Mouse (Mus musculus) MEL (cell line): ENCODE results near the gene Ptrh2. TPM values are rescaled to one million over a fixed set of nuclear protein-coding genes. Genes with fewer than 3 reads are reported as not detected.
A peak's percentile ranks its signal among the peaks of the same experiment; 100 is the strongest.

Source experiments
- DNase-seq: peaks from one replicate; pipeline ENCODE4 v3.0.0; 2011; ENCODE audit warnings: low read depth, low spot score
- H3K27ac ChIP-seq: 2 replicates; pipeline ENCODE4 v1.5.1; 2012; ENCODE audit warnings: low read depth, mild to moderate bottlenecking, control low read depth, low read length, moderate library complexity; ENCODE audit not compliant: control insufficient read depth
- H3K27me3 ChIP-seq, 2 experiments: fragments of 150-350 bp in 1 of 2; sonication (generic) in 1 of 2; 2 replicates each; pipeline ENCODE4 v1.6.1; 2012; ENCODE audit warnings: low read length in 2 of 2, mild to moderate bottlenecking in 2 of 2, improper control_type of control experiment in 1 of 2, moderate library complexity in 1 of 2; ENCODE audit not compliant: insufficient read depth in 2 of 2, control insufficient read depth in 1 of 2
- H3K36me3 ChIP-seq, 2 experiments: 2 replicates each; pipeline ENCODE4 v1.6.1; 2012 to 2014; ENCODE audit warnings: low read length in 2 of 2, improper control_type of control experiment in 1 of 2, inconsistent platforms in 1 of 2, mild to moderate bottlenecking in 1 of 2; ENCODE audit not compliant: insufficient read depth in 2 of 2, control insufficient read depth in 1 of 2
- H3K4me1 ChIP-seq, 2 experiments: fragments of 150-350 bp in 1 of 2; sonication (generic) in 1 of 2; 2 replicates each; pipeline ENCODE4 v1.6.1; 2012; ENCODE audit warnings: low read length in 2 of 2, improper control_type of control experiment in 1 of 2, mild to moderate bottlenecking in 1 of 2; ENCODE audit not compliant: insufficient read depth in 2 of 2, control insufficient read depth in 1 of 2
- H3K4me3 ChIP-seq, 2 experiments: fragments of 150-350 bp in 1 of 2; sonication (generic) in 1 of 2; 2 replicates each; pipeline ENCODE4 v1.5.1; 2012; ENCODE audit warnings: low read depth in 2 of 2, low read length in 2 of 2, mild to moderate bottlenecking in 2 of 2, moderate library complexity in 2 of 2, control low read depth in 1 of 2, improper control_type of control experiment in 1 of 2; ENCODE audit not compliant: control insufficient read depth in 1 of 2, insufficient read depth in 1 of 2
- H3K79me2 ChIP-seq: 2 replicates; pipeline ENCODE4 v1.6.1; 2012; ENCODE audit warnings: mild to moderate bottlenecking, low read length, moderate library complexity; ENCODE audit not compliant: control insufficient read depth, poor library complexity, insufficient read depth
- H3K9ac ChIP-seq: 2 replicates; pipeline ENCODE4 v1.6.1; 2012; ENCODE audit warnings: low read depth, mild to moderate bottlenecking, control low read depth, low read length, moderate library complexity; ENCODE audit not compliant: control insufficient read depth, poor library complexity, severe bottlenecking
- H3K9me3 ChIP-seq: fragments of 150-350 bp; sonication (generic); replicated peaks from 2 replicates; pipeline ENCODE4 v1.6.1; 2012; ENCODE audit warnings: mild to moderate bottlenecking, low read length, improper control_type of control experiment, moderate library complexity; ENCODE audit not compliant: insufficient read depth
- BHLHE40 ChIP-seq: IDR thresholded peaks from 2 replicates; pipeline ENCODE4 v1.6.1; 2012; ENCODE audit warnings: low read depth, mild to moderate bottlenecking, inconsistent platforms, low read length, improper control_type of control experiment, borderline replicate concordance
- CHD2 ChIP-seq: IDR thresholded peaks from 2 replicates; pipeline ENCODE4 v1.6.1; 2011; ENCODE audit warnings: low read length, improper control_type of control experiment
- CTCF ChIP-seq, 3 experiments: IDR thresholded peaks in 2 of 3; conservative IDR thresholded peaks in 1 of 3; 2 replicates each; pipeline ENCODE4 v1.5.1; 2011 to 2012; ENCODE audit warnings: low read length in 3 of 3, low read depth in 2 of 3, mild to moderate bottlenecking in 2 of 3, improper control_type of control experiment in 1 of 3, inconsistent platforms in 1 of 3, mixed read lengths in 1 of 3, moderate library complexity in 1 of 3; ENCODE audit not compliant: control insufficient read depth in 1 of 3, insufficient read depth in 1 of 3, poor library complexity in 1 of 3, severe bottlenecking in 1 of 3
- E2F4 ChIP-seq: IDR thresholded peaks from 2 replicates; pipeline ENCODE4 v1.6.1; 2011; ENCODE audit warnings: low read depth, low read length, improper control_type of control experiment, borderline replicate concordance
- ELF1 ChIP-seq: IDR thresholded peaks from 2 replicates; pipeline ENCODE4 v1.6.1; 2014; ENCODE audit warnings: low read depth, mild to moderate bottlenecking, inconsistent platforms, low read length, improper control_type of control experiment, moderate library complexity
- EP300 ChIP-seq, 2 experiments: IDR thresholded peaks; 2 replicates each; pipeline ENCODE4 v1.6.1; 2011; ENCODE audit warnings: improper control_type of control experiment in 2 of 2, low read length in 2 of 2, low read depth in 1 of 2, mild to moderate bottlenecking in 1 of 2
- ETS1 ChIP-seq: IDR thresholded peaks from 2 replicates; pipeline ENCODE4 v1.6.1; 2012; ENCODE audit warnings: low read depth, mild to moderate bottlenecking, inconsistent platforms, low read length, improper control_type of control experiment, moderate library complexity
- GABPA ChIP-seq: IDR thresholded peaks from 2 replicates; pipeline ENCODE4 v1.6.1; 2012; ENCODE audit warnings: low read depth, mild to moderate bottlenecking, inconsistent platforms, low read length, improper control_type of control experiment, moderate library complexity
- GATA1 ChIP-seq: IDR thresholded peaks from 2 replicates; pipeline ENCODE4 v1.6.1; 2011; ENCODE audit warnings: low read depth, low read length, improper control_type of control experiment
- HCFC1 ChIP-seq: IDR thresholded peaks from 2 replicates; pipeline ENCODE4 v1.6.1; 2012; ENCODE audit warnings: low read depth, mild to moderate bottlenecking, inconsistent platforms, low read length, improper control_type of control experiment, moderate library complexity
- JUND ChIP-seq: IDR thresholded peaks from 2 replicates; pipeline ENCODE4 v1.6.1; 2011; ENCODE audit warnings: low read depth, mild to moderate bottlenecking, improper control_type of control experiment, low read length
- KAT2A ChIP-seq: conservative IDR thresholded peaks from 2 replicates; pipeline ENCODE4 v1.6.1; 2012; ENCODE audit warnings: low read depth, low read length, improper control_type of control experiment, inconsistent platforms
- MAFK ChIP-seq: IDR thresholded peaks from 2 replicates; pipeline ENCODE4 v1.6.1; 2011; ENCODE audit warnings: low read depth, mild to moderate bottlenecking, low read length, improper control_type of control experiment, borderline replicate concordance
- MAX ChIP-seq: IDR thresholded peaks from 2 replicates; pipeline ENCODE4 v1.6.1; 2011; ENCODE audit warnings: low read length, improper control_type of control experiment
- MAZ ChIP-seq: IDR thresholded peaks from 2 replicates; pipeline ENCODE4 v1.6.1; 2012; ENCODE audit warnings: low read depth, mild to moderate bottlenecking, inconsistent platforms, low read length, improper control_type of control experiment
- MEF2A ChIP-seq: IDR thresholded peaks from 2 replicates; pipeline ENCODE4 v1.6.1; 2014; ENCODE audit warnings: low read depth, mild to moderate bottlenecking, inconsistent platforms, low read length, improper control_type of control experiment; ENCODE audit not compliant: poor library complexity, insufficient replicate concordance, severe bottlenecking; ENCODE audit errors: extremely low read depth
- MXI1 ChIP-seq: IDR thresholded peaks from 2 replicates; pipeline ENCODE4 v1.6.1; 2011; ENCODE audit warnings: mild to moderate bottlenecking, low read depth, low read length, improper control_type of control experiment
- MYB ChIP-seq: IDR thresholded peaks from 2 replicates; pipeline ENCODE4 v1.6.1; 2011; ENCODE audit warnings: mild to moderate bottlenecking, low read depth, low read length, improper control_type of control experiment
- MYC ChIP-seq: IDR thresholded peaks from 2 replicates; pipeline ENCODE4 v1.6.1; 2011; ENCODE audit warnings: low read depth, mild to moderate bottlenecking, low read length, improper control_type of control experiment, moderate library complexity
- NELFE ChIP-seq: IDR thresholded peaks from 2 replicates; pipeline ENCODE4 v1.6.1; 2011; ENCODE audit warnings: low read depth, low read length, improper control_type of control experiment
- NRF1 ChIP-seq: IDR thresholded peaks from 2 replicates; pipeline ENCODE4 v1.6.1; 2014; ENCODE audit warnings: low read depth, mild to moderate bottlenecking, inconsistent platforms, low read length, improper control_type of control experiment, moderate library complexity; ENCODE audit not compliant: poor library complexity, insufficient read depth, severe bottlenecking
- POLR2A ChIP-seq, 2 experiments: IDR thresholded peaks; 2 replicates each; pipeline ENCODE4 v1.6.1; 2011 to 2012; ENCODE audit warnings: low read length in 2 of 2, mild to moderate bottlenecking in 2 of 2, control low read depth in 1 of 2, improper control_type of control experiment in 1 of 2, low read depth in 1 of 2, moderate library complexity in 1 of 2; ENCODE audit not compliant: control insufficient read depth in 1 of 2, insufficient read depth in 1 of 2, poor library complexity in 1 of 2
- POLR2AphosphoS2 ChIP-seq: IDR thresholded peaks from 2 replicates; pipeline ENCODE4 v1.6.1; 2011; ENCODE audit warnings: low read length, improper control_type of control experiment
- POLR2AphosphoS5 ChIP-seq: IDR thresholded peaks from 2 replicates; pipeline ENCODE4 v1.6.1; 2012; ENCODE audit warnings: low read depth, borderline replicate concordance, mild to moderate bottlenecking, inconsistent platforms, low read length, moderate library complexity, mixed read lengths
- RAD21 ChIP-seq: IDR thresholded peaks from 2 replicates; pipeline ENCODE4 v1.6.1; 2011; ENCODE audit warnings: mild to moderate bottlenecking, low read depth, low read length, improper control_type of control experiment
- RCOR1 ChIP-seq: IDR thresholded peaks from 2 replicates; pipeline ENCODE4 v1.6.1; 2012; ENCODE audit warnings: low read depth, mild to moderate bottlenecking, inconsistent platforms, low read length, improper control_type of control experiment
- SIN3A ChIP-seq: IDR thresholded peaks from 2 replicates; pipeline ENCODE4 v1.6.1; 2012; ENCODE audit warnings: low read length, improper control_type of control experiment, inconsistent platforms
- SMC3 ChIP-seq: IDR thresholded peaks from 2 replicates; pipeline ENCODE4 v1.6.1; 2011; ENCODE audit warnings: low read depth, low read length, improper control_type of control experiment
- TAL1 ChIP-seq: IDR thresholded peaks from 2 replicates; pipeline ENCODE4 v1.6.1; 2012; ENCODE audit warnings: mild to moderate bottlenecking, inconsistent platforms, low read length, moderate library complexity, mixed read lengths
- TBP ChIP-seq: IDR thresholded peaks from 2 replicates; pipeline ENCODE4 v1.8.0; 2011; ENCODE audit warnings: low read depth, low read length, improper control_type of control experiment
- TCF12 ChIP-seq: IDR thresholded peaks from 2 replicates; pipeline ENCODE4 v1.6.1; 2014; ENCODE audit warnings: low read depth, mild to moderate bottlenecking, inconsistent platforms, low read length, improper control_type of control experiment, moderate library complexity
- UBTF ChIP-seq: IDR thresholded peaks from 2 replicates; pipeline ENCODE4 v1.6.1; 2012; ENCODE audit warnings: low read depth, mild to moderate bottlenecking, inconsistent platforms, low read length, improper control_type of control experiment, moderate library complexity, borderline replicate concordance; ENCODE audit not compliant: insufficient read depth
- USF1 ChIP-seq: IDR thresholded peaks from 2 replicates; pipeline ENCODE4 v1.6.1; 2014; ENCODE audit warnings: low read depth, mild to moderate bottlenecking, inconsistent platforms, low read length, improper control_type of control experiment, moderate library complexity
- USF2 ChIP-seq, 2 experiments: IDR thresholded peaks; 2 replicates each; pipeline ENCODE4 v1.6.1; 2011 to 2012; ENCODE audit warnings: improper control_type of control experiment in 2 of 2, low read length in 2 of 2, borderline replicate concordance in 1 of 2, inconsistent platforms in 1 of 2, low read depth in 1 of 2, mild to moderate bottlenecking in 1 of 2; ENCODE audit not compliant: insufficient read depth in 1 of 2
- ZC3H11A ChIP-seq: IDR thresholded peaks from 2 replicates; pipeline ENCODE4 v1.6.1; 2012; ENCODE audit warnings: low read depth, mild to moderate bottlenecking, inconsistent platforms, low read length, improper control_type of control experiment
- ZKSCAN1 ChIP-seq: IDR thresholded peaks from 2 replicates; pipeline ENCODE4 v1.6.1; 2012; ENCODE audit warnings: low read depth, mild to moderate bottlenecking, inconsistent platforms, low read length, improper control_type of control experiment, moderate library complexity
- ZMIZ1 ChIP-seq: IDR thresholded peaks from 2 replicates; pipeline ENCODE4 v1.6.1; 2012; ENCODE audit warnings: low read depth, mild to moderate bottlenecking, inconsistent platforms, low read length, improper control_type of control experiment, moderate library complexity
- ZNF384 ChIP-seq: IDR thresholded peaks from 2 replicates; pipeline ENCODE4 v1.6.1; 2012; ENCODE audit warnings: low read depth, mild to moderate bottlenecking, inconsistent platforms, low read length, improper control_type of control experiment
- polyA plus RNA-seq, 2 experiments: library from polyadenylated mRNA; stranded (reverse) in 1 of 2; unstranded in 1 of 2; fragments of >175 nt in 1 of 2; fragments of >200 nt in 1 of 2; gene quantifications; 2 replicates each; pipeline versions ENCODE4 v1.2.1 to v1.2.4; 2012; ENCODE audit warnings: low replicate concordance in 2 of 2, low read depth in 1 of 2; ENCODE audit not compliant: insufficient read length in 2 of 2, insufficient read depth in 1 of 2, missing spikeins in 1 of 2
- total RNA-seq: library from RNA; depleted of rRNA; stranded (reverse); fragments of 300-350 nt; gene quantifications from 2 replicates; pipeline ENCODE4 v1.2.3, GENCODE M21; 2012

Gene Ptrh2
- total and polyA plus RNA-seq, 3 experiments: 30.0 to 40.3 TPM; not detected in 1

DNA sequence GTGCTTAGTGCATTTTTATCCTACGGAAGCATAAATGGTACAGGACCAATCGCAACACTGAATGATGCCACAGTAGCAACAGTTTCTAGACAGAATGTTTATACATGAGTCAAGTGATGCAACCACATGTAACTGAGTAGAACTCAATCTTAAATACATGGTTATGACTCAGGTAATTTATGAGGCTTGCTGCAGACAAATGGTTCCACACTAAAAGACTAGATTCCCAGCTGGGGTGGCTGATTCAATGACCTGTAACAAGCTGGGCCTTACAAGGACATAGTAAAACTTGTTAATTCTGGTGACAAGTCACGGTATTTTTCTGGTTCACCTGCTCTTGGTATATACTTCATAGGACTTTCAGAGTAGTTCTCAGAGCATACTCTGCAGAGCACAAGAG lies 7.7 kb downstream of the Ptrh2 start:
- H3K4me1 ChIP-seq: peaks cover 8 to 11% of the 10 kb centered on the region in 2 experiments
- no peaks in the 10 kb centered on the region for H3K9me3 ChIP-seq
- peaks cover 47 to 55% of the 10 kb centered on the region in 2 experiments for H3K36me3 ChIP-seq
- H3K27ac ChIP-seq: peak overlapping the region; percentile 94
- H3K4me3 ChIP-seq: no peak overlapping the region
- peak overlapping the region; percentile 50 for H3K9ac ChIP-seq
- H3K27me3 ChIP-seq: no peaks in the 10 kb centered on the region
- H3K79me2 ChIP-seq: peaks cover 19% of the 10 kb centered on the region
- peak; percentile 83 for DNase-seq
- no peak for TF ChIP-seq MAZ
- no peak; the same call in 1 of the 2 replicates for TF ChIP-seq SMC3
- 0 out of 2 replicates have a peak, but pooled peaks have one; percentile 58 for TF ChIP-seq MAFK
- TF ChIP-seq TAL1: no peak
- TF ChIP-seq CTCF (IDR thresholded peaks at IDR 0.05 in 2 of 3, conservative IDR thresholded peaks at IDR 0.05 in 1 of 3; ENCODE audit: control insufficient read depth in 1 of 3, insufficient read depth in 1 of 3, low read depth in 2 of 3, low read length in 3 of 3, poor library complexity in 1 of 3, severe bottlenecking in 1 of 3): no peak
- TF ChIP-seq POLR2AphosphoS2: no peak
- TF ChIP-seq USF2 (IDR thresholded peaks at IDR 0.05; ENCODE audit: borderline replicate concordance in 1 of 2, insufficient read depth in 1 of 2, low read depth in 1 of 2, low read length in 2 of 2): no peak
- no peak for TF ChIP-seq MYC
- TF ChIP-seq POLR2A (IDR thresholded peaks at IDR 0.05; ENCODE audit: control insufficient read depth in 1 of 2, insufficient read depth in 1 of 2, low read depth in 1 of 2, low read length in 2 of 2, poor library complexity in 1 of 2): no peak
- TF ChIP-seq CHD2: no peak
- TF ChIP-seq ZNF384: no peak
- no peak for TF ChIP-seq JUND
- TF ChIP-seq USF1: no peak
- no peak for TF ChIP-seq NRF1
- no peak for TF ChIP-seq NELFE
- TF ChIP-seq BHLHE40: no peak
- no peak for TF ChIP-seq MAX
- no peak for TF ChIP-seq ZC3H11A
- no peak for TF ChIP-seq ZKSCAN1
- no peak for TF ChIP-seq GATA1
- peak; percentile 31; the same call in 1 of the 2 replicates for TF ChIP-seq ZMIZ1
- no peak for TF ChIP-seq TBP
- no peak for TF ChIP-seq E2F4
- TF ChIP-seq GABPA: no peak
- no peak for TF ChIP-seq ELF1
- TF ChIP-seq HCFC1: no peak
- TF ChIP-seq TCF12: peak; percentile 44; the same call in 1 of the 2 replicates
- TF ChIP-seq UBTF: no peak
- no peak for TF ChIP-seq POLR2AphosphoS5
- peak; percentile 48; the same call in 1 of the 2 replicates for TF ChIP-seq MEF2A
- TF ChIP-seq RCOR1: no peak
- peak in 1 of 2 experiments; percentile 77; a peak in 2 of 4 replicates for TF ChIP-seq EP300 (IDR thresholded peaks at IDR 0.05; ENCODE audit: low read depth in 1 of 2, low read length in 2 of 2)
- peak; percentile 81 for TF ChIP-seq ETS1
- no peak for TF ChIP-seq RAD21
- peak; percentile 56 for TF ChIP-seq KAT2A
- TF ChIP-seq MXI1: peak; percentile 37; the same call in 1 of the 2 replicates
- TF ChIP-seq MYB: no peak
- peak; percentile 56; the same call in 1 of the 2 replicates for TF ChIP-seq SIN3A
